Mouse (Mus musculus) frontal cortex, adult (tissue): ENCODE data around the gene Gm8159.
"Not testable (repeated sequence)": the region's sequence is repeated elsewhere in the genome, so short reads cannot be mapped to it uniquely, and the experiment has no call there.

Experiments used
- ATAC-seq: cut with Nextera tagmentation; 2 replicates; pipeline ENCODE4 v1.9.2; 2017; ENCODE audit warnings: mild to moderate bottlenecking, moderate library complexity, mixed read lengths; ENCODE audit not compliant: low TSS enrichment

The Gm8159 gene

DNA sequence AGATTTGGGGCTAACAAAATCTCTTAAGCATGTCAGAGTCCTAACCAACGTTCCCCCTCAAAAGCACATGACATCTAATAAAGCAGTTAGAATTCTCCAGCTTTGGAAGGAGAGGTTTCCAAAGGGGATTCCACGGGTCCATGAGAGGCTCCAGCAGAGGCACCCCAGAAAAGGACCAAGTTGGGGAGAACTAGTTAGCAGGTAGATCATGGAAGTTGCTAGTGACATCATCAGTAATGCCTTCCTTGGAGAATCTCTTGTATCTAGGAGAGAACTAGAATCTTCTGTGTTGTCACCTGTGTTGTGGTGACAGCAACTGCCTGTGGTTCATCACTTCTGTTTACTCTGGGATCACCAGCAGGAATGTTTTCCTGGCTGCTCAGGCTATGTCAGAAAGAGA, at the start of gene Gm8159:
TSS of gene Gm8159 (plus strand) at position 301 of the 400 bp plus-strand sequence.
- ATAC-seq, result not testable (repeated sequence)

DNA sequence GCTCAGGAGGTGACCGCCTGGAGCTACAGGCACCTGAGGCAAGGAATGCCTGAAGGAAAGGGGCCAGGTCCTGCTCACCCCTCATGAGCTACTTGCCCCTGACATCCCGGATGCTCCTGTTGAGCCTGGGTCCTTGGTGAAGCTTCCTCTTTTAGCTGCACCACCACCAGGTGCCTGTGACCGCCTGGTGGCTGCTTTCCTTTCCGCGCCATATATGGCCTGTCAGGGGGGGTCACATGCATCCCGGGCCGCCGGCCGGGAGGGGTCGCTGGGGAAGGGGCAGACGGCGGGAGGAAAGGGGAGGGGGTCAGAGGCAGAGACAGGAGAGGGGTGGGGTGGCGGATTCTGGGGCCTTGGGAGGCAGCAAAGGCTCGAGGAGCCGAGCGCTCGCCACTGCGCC, 17.2 kb downstream of the Gm8159 start:
- ATAC-seq, result not testable (repeated sequence)

DNA sequence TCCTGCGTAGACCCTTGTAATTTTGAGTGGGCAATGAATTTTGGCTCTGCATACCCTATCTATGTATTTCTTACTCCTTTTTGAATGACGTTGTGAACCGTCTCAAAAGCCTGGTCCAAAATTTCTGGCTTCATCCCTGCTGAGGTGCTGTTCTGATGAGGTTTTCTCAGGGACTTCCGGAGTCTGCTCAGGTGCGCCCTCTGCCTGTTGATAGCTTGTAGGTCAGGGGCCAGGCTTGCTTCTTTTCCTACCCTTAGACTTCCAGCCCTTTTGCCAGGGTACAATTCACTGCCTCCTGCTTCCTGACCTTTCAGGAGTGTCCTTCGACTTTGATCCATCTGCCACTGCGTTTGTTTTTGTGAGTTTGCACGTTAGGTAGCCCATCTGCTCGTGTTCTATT, 18.2 kb downstream of the Gm8159 start:
- not testable (repeated sequence) for ATAC-seq

DNA sequence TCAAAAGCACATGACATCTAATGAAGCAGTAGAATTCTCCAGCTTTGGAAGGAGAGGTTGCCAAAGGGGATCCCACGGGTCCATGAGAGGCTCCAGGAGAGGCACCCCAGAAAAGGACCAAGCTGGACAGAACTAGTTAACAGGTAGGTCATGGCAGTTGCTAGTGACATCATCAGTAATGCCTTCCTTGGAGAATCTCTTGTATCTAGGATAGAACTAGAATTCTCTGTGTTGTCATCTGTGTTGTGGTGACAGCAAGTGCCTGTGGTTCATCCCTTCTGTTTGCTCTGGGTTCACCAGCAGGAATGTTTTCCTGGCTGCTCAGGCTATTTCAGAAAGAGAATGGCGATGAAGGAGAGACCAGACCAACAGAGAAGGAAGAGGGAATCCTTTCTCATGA, 31.7 kb downstream of the Gm8159 start, which contains the start of gene Gm3239:
TSS of gene Gm3239 (plus strand) at position 301 of the 400 bp plus-strand sequence.
- not testable (repeated sequence) for ATAC-seq
